Mouse (Mus musculus): Measurements from ENCODE around the gene Il17rc. TPM values are rescaled to one million over a fixed set of nuclear protein-coding genes. Genes with fewer than 3 reads are reported as not detected.

The Il17rc gene
- polyA plus RNA-seq, 1 experiment from 2014 or later: 13.1 TPM

DNA sequence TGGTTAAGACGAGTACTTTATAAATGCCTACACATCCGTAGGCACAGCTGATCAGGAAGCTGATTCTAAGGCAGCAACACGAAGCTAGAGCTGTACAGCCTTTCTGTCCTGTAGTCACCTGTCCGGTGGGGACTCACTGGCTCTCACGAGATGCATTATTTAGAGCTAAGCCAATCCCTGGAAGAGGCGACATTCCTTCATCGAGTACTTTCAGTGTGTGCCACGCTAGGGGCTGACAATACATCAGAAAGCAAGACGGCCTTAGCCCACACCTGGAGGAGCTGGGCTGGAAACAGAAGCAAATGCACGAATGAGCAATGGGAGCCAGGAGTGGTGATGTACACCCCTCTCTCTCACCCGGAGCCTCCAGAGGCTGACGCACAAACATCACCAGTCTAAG, 34.1 kb upstream of the Il17rc start:
- Histone ChIP-seq H3K27me3 (ENCODE audit: insufficient read depth, low read length) (no peaks in the 10 kb centered on the region), H3K4me2 (ENCODE audit: low read depth, low read length) (no peak overlapping the region), H3K27ac (ENCODE audit: low read depth) (no peak overlapping the region), H3K9me3 (ENCODE audit: low read length) (no peaks in the 10 kb centered on the region), H3K4me1 (ENCODE audit: insufficient read depth) (peaks cover 5% of the 10 kb centered on the region), H3K36me3 (replicated peaks; ENCODE audit: insufficient read depth, low read length) (no peaks in the 10 kb centered on the region), H3K9ac (replicated peaks) (no peak overlapping the region), H3K4me3 (ENCODE audit: low read depth, low read length) (no peak overlapping the region)
- DNase-seq (no peak), ATAC-seq (no peak)
- TF ChIP-seq CTCF (IDR thresholded peaks at IDR 0.05; ENCODE audit: low read depth) (no peak), EP300 (IDR thresholded peaks at IDR 0.05; ENCODE audit: low read depth) (no peak)
- WGBS (ENCODE audit: insufficient replicate concordance): 71% methylated on average over 12 of the region's 12 CpGs

DNA sequence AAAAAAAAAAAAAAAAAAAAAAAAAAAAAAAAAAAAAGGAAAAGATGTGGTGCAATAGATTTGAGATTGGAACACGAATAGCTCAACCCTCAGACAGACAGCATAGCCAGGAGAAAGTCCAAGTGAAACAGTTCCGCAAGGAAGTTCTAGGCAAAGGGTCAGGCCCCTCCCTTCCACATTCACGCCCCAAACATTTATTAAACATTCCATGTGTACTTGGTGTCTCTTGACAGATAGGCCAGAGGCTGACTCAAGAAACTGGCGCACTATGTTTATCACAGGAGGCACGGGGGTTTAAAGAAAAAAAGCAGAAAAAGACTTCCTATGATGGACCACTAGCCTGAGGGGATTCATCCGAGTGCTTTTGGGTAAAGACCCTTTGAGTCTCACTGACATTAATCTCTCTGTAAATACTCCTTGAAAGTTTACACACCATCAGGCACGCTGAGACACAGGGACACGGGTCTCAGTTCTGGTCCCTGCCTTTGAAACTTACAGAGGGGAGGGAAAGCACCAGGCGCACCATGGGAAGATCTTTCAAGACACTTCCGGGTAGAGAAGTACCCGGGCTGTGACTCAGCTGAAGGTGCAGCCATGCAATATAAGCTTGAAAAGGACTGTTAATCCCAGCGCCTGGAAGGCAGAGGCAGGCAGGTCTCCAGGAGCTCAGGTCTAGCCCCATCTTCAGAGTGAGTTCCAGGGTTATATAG, 32.4 kb upstream of the Il17rc start:
- no peak overlapping the region for H3K4me2 ChIP-seq (ENCODE audit: low read depth, low read length)
- peaks cover 16% of the 10 kb centered on the region for H3K4me1 ChIP-seq (ENCODE audit: insufficient read depth)
- ATAC-seq (peak; percentile 22; the same call in 1 of the 2 replicates), DNase-seq (no peak)
- no peaks in the 10 kb centered on the region for H3K36me3 ChIP-seq (replicated peaks; ENCODE audit: insufficient read depth, low read length)
- no peak overlapping the region for H3K4me3 ChIP-seq (ENCODE audit: low read depth, low read length)
- H3K27me3 ChIP-seq (ENCODE audit: insufficient read depth, low read length): no peaks in the 10 kb centered on the region
- 47% methylated on average over 12 of the region's 12 CpGs for WGBS (ENCODE audit: insufficient replicate concordance)
- no peak for TF ChIP-seq EP300 (IDR thresholded peaks at IDR 0.05; ENCODE audit: low read depth)
- H3K27ac ChIP-seq (ENCODE audit: low read depth): peak overlapping the region; percentile 30; the same call in 1 of the 2 replicates
- H3K9me3 ChIP-seq (ENCODE audit: low read length): no peaks in the 10 kb centered on the region
- H3K9ac ChIP-seq (replicated peaks): no peak overlapping the region

DNA sequence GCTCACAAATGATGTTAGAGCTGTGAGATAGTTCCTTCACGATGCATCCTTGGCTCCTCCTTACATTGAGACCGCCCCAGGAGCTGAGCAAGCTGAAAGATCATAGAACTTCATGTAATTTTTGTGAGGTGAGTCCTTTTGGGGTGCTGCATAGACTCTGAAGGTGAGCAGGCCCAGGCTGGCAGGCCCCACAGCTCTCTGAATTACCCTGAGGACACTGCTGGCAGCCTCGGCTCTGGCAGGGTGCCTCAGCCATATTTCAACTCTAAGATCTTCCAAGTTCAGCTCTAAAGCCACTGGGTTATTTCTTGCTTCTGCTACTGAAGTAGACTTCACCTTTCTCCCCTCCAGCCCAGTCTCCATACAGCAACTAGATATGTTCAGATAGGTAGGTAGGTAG, 30.5 kb upstream of the Il17rc start:
- peaks cover 19% of the 10 kb centered on the region for H3K4me1 ChIP-seq (ENCODE audit: insufficient read depth)
- DNase-seq (no peak), ATAC-seq (no peak)
- 81% methylated on average over 3 of the region's 3 CpGs for WGBS (ENCODE audit: insufficient replicate concordance)
- H3K36me3 ChIP-seq (replicated peaks; ENCODE audit: insufficient read depth, low read length): no peaks in the 10 kb centered on the region
- no peak overlapping the region for H3K4me3 ChIP-seq (ENCODE audit: low read depth, low read length)
- H3K9ac ChIP-seq (replicated peaks): no peak overlapping the region
- TF ChIP-seq EP300 (IDR thresholded peaks at IDR 0.05; ENCODE audit: low read depth): no peak
- TF ChIP-seq CTCF (IDR thresholded peaks at IDR 0.05; ENCODE audit: low read depth): no peak
- H3K4me2 ChIP-seq (ENCODE audit: low read depth, low read length): no peak overlapping the region
- no peak overlapping the region for H3K27ac ChIP-seq (ENCODE audit: low read depth)
- H3K9me3 ChIP-seq (ENCODE audit: low read length): no peaks in the 10 kb centered on the region
- no peaks in the 10 kb centered on the region for H3K27me3 ChIP-seq (ENCODE audit: insufficient read depth, low read length)

DNA sequence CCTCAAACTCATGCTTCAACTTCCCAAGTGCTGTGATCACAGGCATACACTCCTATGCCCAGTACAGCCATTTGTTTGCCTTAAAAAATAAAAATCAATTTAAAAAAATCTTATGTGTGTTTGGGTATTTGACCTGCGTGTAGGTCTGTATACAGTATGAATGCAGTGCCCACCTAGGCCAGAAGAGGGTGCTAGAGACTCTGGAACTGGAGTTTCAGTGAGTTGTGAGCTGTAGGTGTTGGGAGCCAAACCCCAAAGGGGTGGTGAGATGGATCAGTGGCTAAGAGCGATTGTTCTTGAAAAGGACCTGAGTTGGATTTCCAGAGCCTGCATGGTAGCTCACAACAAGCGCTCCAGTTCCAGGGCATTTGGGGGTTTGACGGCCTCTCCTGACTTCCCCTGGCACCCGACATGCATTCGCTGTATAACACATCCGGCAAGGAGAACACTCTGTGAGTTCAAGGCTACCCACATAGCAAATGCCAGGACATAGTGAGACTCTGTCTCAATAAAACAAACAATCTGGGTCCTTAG, 30.0 kb upstream of the Il17rc start:
- no peak for TF ChIP-seq EP300 (IDR thresholded peaks at IDR 0.05; ENCODE audit: low read depth)
- TF ChIP-seq CTCF (IDR thresholded peaks at IDR 0.05; ENCODE audit: low read depth): peak; percentile 93
- 49% methylated on average over 7 of the region's 7 CpGs for WGBS (ENCODE audit: insufficient replicate concordance)
- Histone ChIP-seq H3K4me2 (ENCODE audit: low read depth, low read length) (no peak overlapping the region), H3K4me3 (ENCODE audit: low read depth, low read length) (no peak overlapping the region), H3K9me3 (ENCODE audit: low read length) (no peaks in the 10 kb centered on the region), H3K27me3 (ENCODE audit: insufficient read depth, low read length) (no peaks in the 10 kb centered on the region), H3K27ac (ENCODE audit: low read depth) (no peak overlapping the region), H3K4me1 (ENCODE audit: insufficient read depth) (peaks cover 17% of the 10 kb centered on the region), H3K36me3 (replicated peaks; ENCODE audit: insufficient read depth, low read length) (no peaks in the 10 kb centered on the region), H3K9ac (replicated peaks) (no peak overlapping the region)
- DNase-seq (peak; percentile 89), ATAC-seq (peak; percentile 57)

DNA sequence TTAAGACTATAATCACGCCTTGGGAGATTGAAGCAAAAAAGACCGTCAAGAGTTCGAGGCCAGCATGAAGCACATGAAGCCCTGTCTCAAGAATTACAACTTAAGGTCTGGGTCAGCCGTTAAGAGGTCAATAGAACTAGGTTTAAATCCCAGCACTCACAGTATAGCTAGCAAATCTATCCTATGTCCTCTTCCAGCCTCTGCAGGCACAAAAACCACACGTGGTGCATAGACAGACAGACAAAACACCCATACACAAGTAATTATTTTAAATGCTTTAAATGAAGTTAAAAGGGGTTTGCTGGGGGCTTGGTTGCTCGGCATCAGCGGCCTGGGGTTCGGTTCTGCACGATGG, 29.2 kb upstream of the Il17rc start:
- TF ChIP-seq EP300 (IDR thresholded peaks at IDR 0.05; ENCODE audit: low read depth) (no peak), CTCF (IDR thresholded peaks at IDR 0.05; ENCODE audit: low read depth) (no peak)
- H3K9me3 ChIP-seq (ENCODE audit: low read length): no peaks in the 10 kb centered on the region
- ATAC-seq (no peak), DNase-seq (no peak)
- H3K4me1 ChIP-seq (ENCODE audit: insufficient read depth): peaks cover 17% of the 10 kb centered on the region
- peak overlapping the region; percentile 98 for H3K4me2 ChIP-seq (ENCODE audit: low read depth, low read length)
- H3K36me3 ChIP-seq (replicated peaks; ENCODE audit: insufficient read depth, low read length): 0 out of 2 replicates have a peak, but pooled peaks cover 5% of the 10 kb centered on the region
- peak overlapping the region; percentile 98 for H3K9ac ChIP-seq (replicated peaks)
- 35% methylated on average over 9 of the region's 9 CpGs for WGBS (ENCODE audit: insufficient replicate concordance)
- no peaks in the 10 kb centered on the region for H3K27me3 ChIP-seq (ENCODE audit: insufficient read depth, low read length)
- peak overlapping the region; percentile 98 for H3K4me3 ChIP-seq (ENCODE audit: low read depth, low read length)
- H3K27ac ChIP-seq (ENCODE audit: low read depth): peak overlapping the region; percentile 76; the same call in 1 of the 2 replicates

DNA sequence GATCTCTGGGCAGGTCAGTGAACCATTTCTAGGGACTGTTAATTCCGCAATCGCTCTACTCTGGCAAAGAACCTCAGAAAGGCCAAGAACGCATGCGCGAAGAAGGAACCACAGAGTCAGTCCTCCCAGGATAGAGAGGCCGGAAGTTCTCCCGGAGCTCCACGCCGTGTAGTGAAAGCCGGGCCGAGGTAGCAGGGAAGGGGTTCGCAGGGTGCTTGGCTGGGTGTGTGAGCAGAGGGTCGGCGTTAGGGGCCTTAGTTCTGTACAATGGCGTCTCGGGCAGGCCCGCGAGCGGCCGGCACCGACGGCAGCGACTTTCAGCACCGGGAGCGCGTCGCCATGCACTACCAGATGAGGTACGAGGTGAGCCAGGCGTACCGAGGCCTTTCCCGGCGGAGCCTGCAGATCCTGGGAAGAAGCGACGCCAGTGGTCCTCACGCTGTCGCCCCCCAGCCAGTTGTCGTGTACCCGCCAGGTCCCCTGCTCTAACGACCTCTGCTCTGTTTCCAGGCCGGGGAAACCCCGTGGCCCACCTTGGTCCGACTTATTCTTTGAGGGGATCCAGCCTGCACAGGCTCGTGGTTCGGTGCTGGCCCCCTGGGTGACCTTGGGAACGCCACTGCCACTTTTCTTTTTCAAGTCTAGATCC, 28.7 kb upstream of the Il17rc start, which contains the start of gene Jagn1:
Gene Jagn1, plus strand, starts transcription at position 128 of the 649 bp plus-strand sequence.
- under 1% methylated on average over 45 of the region's 45 CpGs for WGBS (ENCODE audit: insufficient replicate concordance)
- DNase-seq: peak; percentile 94
- peak within 1 kb of the TSS; percentile 98 for H3K4me3 ChIP-seq (ENCODE audit: low read depth, low read length)
- H3K36me3 ChIP-seq (replicated peaks; ENCODE audit: insufficient read depth, low read length): 0 out of 2 replicates have a peak, but pooled peaks cover 9% of the 10 kb centered on the region
- H3K9me3 ChIP-seq (ENCODE audit: low read length): no peaks in the 10 kb centered on the region
- H3K4me2 ChIP-seq (ENCODE audit: low read depth, low read length): peak within 1 kb of the TSS; percentile 98
- peak within 1 kb of the TSS; percentile 76 for H3K27ac ChIP-seq (ENCODE audit: low read depth)
- peak; percentile 90 for ATAC-seq
- peaks cover 17% of the 10 kb centered on the region for H3K4me1 ChIP-seq (ENCODE audit: insufficient read depth)
- no peak for TF ChIP-seq CTCF (IDR thresholded peaks at IDR 0.05; ENCODE audit: low read depth)
- peak within 1 kb of the TSS; percentile 98 for H3K9ac ChIP-seq (replicated peaks)
- no peaks in the 10 kb centered on the region for H3K27me3 ChIP-seq (ENCODE audit: insufficient read depth, low read length)
